9 mouse cellular contexts compared by ENCODE assay signal in genomic region chr9:61530263-61531045, GRCm38 (mm10).
A peak's percentile ranks its signal among the peaks of the same experiment; 100 is the strongest.
DNase-seq lines count a peak whose midpoint lies in the region; ATAC-seq lines count a peak whose summit lies in the region.
"Had no signal": no experiment of that assay in that cellular context is flagged by ENCODE, and none has a peak within 500 bp of the region (broad histone marks: within the 10 kb centered on the region; RNA-seq: fewer than 3 reads in every experiment).

No protein-coding gene starts in this region.

- intact Hi-C loops in heart, postnatal 14 days (cut with DNase I), result no loop called here

- H3K27ac ChIP-seq in hindbrain, embryonic 11.5 days (ENCODE audit: low read depth, low read length), result peak overlapping the region; percentile 71

- no peak overlapping the region for H3K4me2 ChIP-seq in hindbrain, embryonic 11.5 days (replicated peaks; ENCODE audit: low read depth, low read length)

- 25% methylated on average over 4 of the region's 4 CpGs for WGBS in hindbrain, embryonic 11.5 days

- H3K9ac ChIP-seq in hindbrain, embryonic 11.5 days (ENCODE audit: low read depth, low read length), result peak overlapping the region; percentile 3; the same call in 1 of the 2 replicates

- no peak overlapping the region for H3K4me3 ChIP-seq in hindbrain, embryonic 11.5 days (ENCODE audit: low read depth, low read length)

- peaks cover 5% of the 10 kb centered on the region for H3K4me1 ChIP-seq in hindbrain, embryonic 11.5 days (replicated peaks; ENCODE audit: control insufficient read depth, insufficient read depth, low read length)

- H3K36me3 ChIP-seq in hindbrain, embryonic 11.5 days (ENCODE audit: control insufficient read depth, insufficient read depth, low read length), result no peaks in the 10 kb centered on the region
- H3K36me3 ChIP-seq: G1E had no signal

- ATAC-seq in hindbrain, embryonic 11.5 days (ENCODE audit: low FRiP score), result peak; percentile 77

- no peaks in the 10 kb centered on the region for H3K9me3 ChIP-seq in hindbrain, embryonic 11.5 days (ENCODE audit: control insufficient read depth, low read length)
- H3K9me3 ChIP-seq: G1E had no signal

- DNase-seq in urinary bladder, postnatal 14 days (ENCODE audit: low spot score), result peak; percentile 7
- DNase-seq in urinary bladder, postnatal 25 days (ENCODE audit: low spot score), result no peak
- DNase-seq in hindbrain, embryonic 11.5 days (ENCODE audit: low spot score), result peak; percentile 60
- DNase-seq in layer of hippocampus, postnatal 10 days (ENCODE audit: low spot score in 2 of 2), result peak; percentile 41 to 54
- peak; percentile 84 for DNase-seq in retina, postnatal 1 day
- DNase-seq in gastrocnemius, adult 18-20 months (ENCODE audit: low spot score), result no peak
- no peak for DNase-seq in heart, postnatal 14 days
- DNase-seq in natural killer cell, adult 2 months (ENCODE audit: low spot score in 2 of 2), result no peak

- no peaks in the 10 kb centered on the region for H3K27me3 ChIP-seq in hindbrain, embryonic 11.5 days (ENCODE audit: control insufficient read depth, insufficient read depth, low read length)

Comparison
In these comparisons a context has a peak if more than half of its experiments do, and no peak if none do; other contexts are left out.
1. DNase-seq: peak in urinary bladder, postnatal 14 days (single experiment), hindbrain, embryonic 11.5 days (single experiment), layer of hippocampus, postnatal 10 days (2 of 2) and retina, postnatal 1 day (single experiment); none in urinary bladder, postnatal 25 days (single experiment), gastrocnemius, adult 18-20 months (single experiment), heart, postnatal 14 days (0 of 2) and natural killer cell, adult 2 months (0 of 2).